Comparison of ENCODE assay signal across 13 mouse cellular contexts in the genomic region with DNA sequence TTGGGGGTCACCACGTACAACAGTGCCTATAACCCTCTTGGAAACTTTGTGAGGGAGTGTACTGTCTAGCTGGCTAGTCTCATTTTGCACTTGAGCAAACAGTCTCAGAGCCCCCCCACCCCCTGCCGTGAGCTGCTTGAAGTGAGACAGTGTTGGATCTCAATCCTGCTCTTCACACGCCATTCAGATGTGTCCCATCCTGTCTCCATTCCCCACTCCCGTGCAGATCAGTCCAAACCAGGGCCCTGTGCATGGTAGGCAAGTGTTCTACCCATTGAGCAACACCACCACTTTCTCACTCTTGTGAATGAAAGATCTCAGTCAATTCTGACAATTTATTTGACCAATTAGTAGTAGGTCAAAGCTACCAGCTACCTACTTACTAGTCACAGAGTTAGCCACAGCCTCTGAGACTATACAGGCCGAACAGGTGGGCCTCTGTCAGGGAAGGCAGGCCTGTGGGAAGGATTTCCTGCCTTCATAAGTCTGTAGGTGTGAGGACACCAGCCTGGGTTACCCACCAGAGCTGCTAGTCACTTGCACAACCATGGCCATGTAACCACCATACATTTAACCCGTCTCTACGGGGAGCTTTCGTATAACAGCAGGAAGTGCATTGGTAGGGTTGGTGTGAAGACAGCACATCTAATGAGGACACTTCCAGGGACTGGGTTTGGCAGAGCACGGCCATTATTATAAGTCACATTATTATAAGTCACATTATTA. TPM values are rescaled to one million over a fixed set of nuclear protein-coding genes. Genes with fewer than 3 reads are reported as not detected.
A peak's percentile ranks its signal among the peaks of the same experiment; 100 is the strongest.
DNase-seq lines count a peak whose midpoint lies in the region; ATAC-seq and TF ChIP-seq lines count a peak whose summit lies in the region.
"Had no signal": no experiment of that assay in that cellular context is flagged by ENCODE, and none has a peak within 500 bp of the region (broad histone marks: within the 10 kb centered on the region; RNA-seq: fewer than 3 reads in every experiment).

No protein-coding gene starts in this region.

- peak; percentile 86 for ATAC-seq in granulocyte monocyte progenitor cell, adult 5-6 weeks (replicated peaks; ENCODE audit: poor library complexity, severe bottlenecking)
- ATAC-seq: forebrain, embryonic 13.5 days had no signal

- intact Hi-C loops in gastrocnemius, adult 2 months (cut with DNase I), result no loop called here
- intact Hi-C loops in left cerebral cortex, postnatal 10 days (cut with DNase I), result no loop called here

- peak; percentile 0 for DNase-seq in gastrocnemius, adult 18-20 months (ENCODE audit: low spot score)
- DNase-seq in gastrocnemius, adult 2 months, result no peak
- DNase-seq in right cerebral cortex, postnatal 14 days, result peak; percentile 0
- DNase-seq in right cerebral cortex, adult 2 months (ENCODE audit: low spot score in 2 of 2), result no peak
- peak; percentile 31 for DNase-seq in thymus, adult 2 months
- no peak for DNase-seq in yolk sac, embryonic 10.5 days (ENCODE audit: low spot score)
- no peak for DNase-seq in left cerebral cortex, postnatal 10 days (ENCODE audit: extremely low spot score in 1 of 2, low spot score in 2 of 2)
- DNase-seq: embryo, embryonic 11 days had no signal

- no peak for TF ChIP-seq CTCF in gastrocnemius, adult 2 months (IDR thresholded peaks at IDR 0.05)
- TF ChIP-seq CTCF in thymus, adult 2 months (IDR thresholded peaks at IDR 0.05; ENCODE audit: borderline replicate concordance, control insufficient read depth, extremely low read depth, insufficient read depth, low read length, poor library complexity), result no peak

- H3K27me3 ChIP-seq in thymus, adult 2 months (ENCODE audit: control insufficient read depth, insufficient read depth, low read length), result no peaks in the 10 kb centered on the region
- H3K27me3 ChIP-seq: forebrain, embryonic 13.5 days; hindbrain, embryonic 15.5 days; limb, embryonic 13.5 days; neural tube, embryonic 12.5 days had no signal

- peaks cover 62% of the 10 kb centered on the region for H3K4me1 ChIP-seq in thymus, adult 2 months (replicated peaks; ENCODE audit: control insufficient read depth, insufficient read depth, low read length)
- H3K4me1 ChIP-seq: neural tube, embryonic 12.5 days had no signal

- H3K4me3 ChIP-seq in gastrocnemius, adult 2 months, result no peak overlapping the region
- H3K4me3 ChIP-seq in thymus, adult 2 months (ENCODE audit: control insufficient read depth, insufficient read depth, low read length), result no peak overlapping the region
- H3K4me3 ChIP-seq: forebrain, embryonic 13.5 days; hindbrain, embryonic 15.5 days; limb, embryonic 13.5 days; neural tube, embryonic 12.5 days had no signal

- no peak for TF ChIP-seq POLR2A in thymus, adult 2 months (IDR thresholded peaks at IDR 0.05; ENCODE audit: control insufficient read depth, extremely low read depth, insufficient read depth, low read length, poor library complexity)

- 50% methylated on average over 9 of the region's 9 CpGs for WGBS in thymus, adult 2 months

- no peaks in the 10 kb centered on the region for H3K36me3 ChIP-seq in thymus, adult 2 months (ENCODE audit: control insufficient read depth, insufficient read depth, low read length)
- H3K36me3 ChIP-seq: hindbrain, embryonic 15.5 days; limb, embryonic 13.5 days; neural tube, embryonic 12.5 days had no signal

- H3K27ac ChIP-seq in gastrocnemius, adult 2 months, result no peak overlapping the region
- H3K27ac ChIP-seq in thymus, adult 2 months (ENCODE audit: control insufficient read depth, insufficient read depth, low read length), result peak overlapping the region; percentile 3; the same call in 1 of the 2 replicates
- H3K27ac ChIP-seq: forebrain, embryonic 13.5 days; hindbrain, embryonic 15.5 days; limb, embryonic 13.5 days; neural tube, embryonic 12.5 days had no signal

RNA-seq across cellular contexts. Expression of gene Zfp36l2, which starts 21.4 kb away (rescaled TPM):
- 10 to 100 TPM in 1 of 2 experiments, 1 to 10 TPM in 1; 7.4 to 10.8 TPM for total RNA-seq in gastrocnemius, adult 18-20 months (2021)
- 10 to 100 TPM in 1 of 2 experiments, 1 to 10 TPM in 1; 9.7 to 10.1 TPM for total RNA-seq in gastrocnemius, adult 2 months (2021)
- total RNA-seq in granulocyte monocyte progenitor cell, adult 5-6 weeks (2014; fragmentation: Nextera tagmentation), result 199 TPM in 2 replicates
- 91.5 and 99.4 TPM in 2 replicates for total RNA-seq in granulocyte monocyte progenitor cell, adult 5-6 weeks (2017)
- polyA plus RNA-seq in thymus, adult 2 months (2012; rRNA removed), result 182 and 287 TPM in 2 replicates
- total RNA-seq in left cerebral cortex, postnatal 10 days (2021), result 10 to 100 TPM; 17.1 to 20.4 TPM

Comparison
In these comparisons a context has a peak if more than half of its experiments do, and no peak if none do; other contexts are left out.
1. DNase-seq: peak in gastrocnemius, adult 18-20 months (single experiment), right cerebral cortex, postnatal 14 days (single experiment) and thymus, adult 2 months (single experiment); none in gastrocnemius, adult 2 months (single experiment), right cerebral cortex, adult 2 months (0 of 2), yolk sac, embryonic 10.5 days (single experiment) and left cerebral cortex, postnatal 10 days (0 of 2).
2. RNA of gene Zfp36l2, which starts 21.4 kb away (total RNA-seq): 91.5 to 199 TPM in granulocyte monocyte progenitor cell, adult 5-6 weeks; 17.1 to 20.4 TPM in left cerebral cortex, postnatal 10 days, 7.4 to 10.8 TPM in gastrocnemius, adult 18-20 months and 9.7 to 10.1 TPM in gastrocnemius, adult 2 months; every median in the first group is over 4 times any median in the second.